Mouse (Mus musculus) myocyte (in vitro differentiated cells): ENCODE results near the gene 4930426L09Rik.

Experiments used
- MYOD1 ChIP-seq, 3 experiments: IDR thresholded peaks; one replicate each; pipeline ENCODE4 v1.6.1; 2011; ENCODE audit warnings: control low read depth in 2 of 3, low read depth in 2 of 3, mild to moderate bottlenecking in 2 of 3, moderate library complexity in 1 of 3; ENCODE audit not compliant: insufficient read length in 2 of 3, control insufficient read depth in 1 of 3
- MYOG ChIP-seq, 3 experiments: IDR thresholded peaks; one replicate each; pipeline ENCODE4 v1.6.1; 2011; ENCODE audit warnings: control low read depth in 2 of 3, low read depth in 2 of 3, mild to moderate bottlenecking in 2 of 3; ENCODE audit not compliant: insufficient read length in 2 of 3, control insufficient read depth in 1 of 3, insufficient read depth in 1 of 3
- POLR2A ChIP-seq: IDR thresholded peaks from one replicate; pipeline ENCODE4 v1.6.1; 2011; ENCODE audit warnings: low read depth, mild to moderate bottlenecking, control low read depth, moderate library complexity; ENCODE audit not compliant: insufficient read length
- TCF3 ChIP-seq: IDR thresholded peaks from one replicate; pipeline ENCODE4 v1.6.1; 2011; ENCODE audit warnings: low read depth, control low read depth; ENCODE audit not compliant: insufficient read length
- USF1 ChIP-seq: IDR thresholded peaks from one replicate; pipeline ENCODE4 v1.6.1; 2011; ENCODE audit warnings: low read depth, mild to moderate bottlenecking, control low read depth, moderate library complexity

- TF ChIP-seq USF1 (no peak), POLR2A (no peak), MYOG (IDR thresholded peaks at IDR 0.05; ENCODE audit: control insufficient read depth in 1 of 3, insufficient read depth in 1 of 3, insufficient read length in 2 of 3, low read depth in 2 of 3) (peak in 1 of 3 experiments; percentile 60), MYOD1 (IDR thresholded peaks at IDR 0.05; ENCODE audit: control insufficient read depth in 1 of 3, insufficient read length in 2 of 3, low read depth in 2 of 3) (peak in 1 of 3 experiments; percentile 51), TCF3 (peak; percentile 7)
These were observed 5.3 kb upstream of the 4930426L09Rik start for GRCm38 (mm10) chr2:18992512-18993510.
